ENCODE assay signal across 8 mouse cellular contexts in the genomic region with DNA sequence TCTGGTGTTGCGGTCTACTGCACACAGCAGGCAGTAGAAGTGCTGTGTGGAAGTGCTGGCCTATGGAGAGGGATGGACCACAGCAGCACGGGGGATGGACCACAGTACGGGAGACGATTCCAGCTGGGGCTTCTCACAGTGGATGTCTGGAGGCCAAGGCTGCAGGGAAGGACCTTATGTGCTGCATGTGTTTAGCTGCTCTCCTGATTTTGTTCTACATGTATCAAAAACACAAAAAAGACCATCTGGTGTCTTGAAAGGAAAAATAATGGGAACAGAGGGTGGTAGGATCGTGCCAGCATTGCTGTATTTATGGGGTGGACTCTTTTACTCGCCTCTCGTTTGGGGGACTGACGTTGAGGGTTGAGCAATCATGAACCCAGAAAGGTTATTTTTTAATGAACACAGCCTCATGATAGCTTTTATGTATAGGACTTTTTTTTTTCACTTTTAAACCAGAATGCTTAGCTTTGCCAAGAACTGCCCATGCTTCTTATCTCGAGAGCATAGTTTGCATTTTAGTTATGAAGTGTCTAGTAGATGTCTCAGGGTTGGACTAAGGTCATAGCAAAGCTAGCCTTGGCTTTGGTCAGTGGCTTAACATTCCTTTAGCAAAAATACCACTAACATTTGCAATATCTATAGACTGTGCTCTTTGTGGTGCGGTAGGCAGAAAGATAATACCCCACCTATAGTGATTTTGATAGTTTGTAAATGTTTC.
DNase-seq lines count a peak whose midpoint lies in the region; ATAC-seq lines count a peak whose summit lies in the region.
"Had no signal": no experiment of that assay in that cellular context is flagged by ENCODE, and none has a peak within 500 bp of the region (broad histone marks: within the 10 kb centered on the region; RNA-seq: fewer than 3 reads in every experiment).

No protein-coding gene starts in this region.

- no peaks in the 10 kb centered on the region for H3K27me3 ChIP-seq in heart, embryonic 14.5 days (ENCODE audit: control insufficient read depth, insufficient read depth, low read length)
- H3K27me3 ChIP-seq: limb, embryonic 12.5 days had no signal

- DNase-seq in kidney, postnatal 10 days: peak; percentile 74
- no peak for DNase-seq in kidney, adult 18-20 months
- DNase-seq in cerebellum, postnatal 10 days: peak; percentile 36 to 52
- DNase-seq in mesoderm, embryonic 11.5 days (ENCODE audit: low read depth, low spot score): peak; percentile 23
- DNase-seq in spleen, postnatal 36 days (ENCODE audit: low spot score in 2 of 2): no peak
- DNase-seq in gastrocnemius, adult 8-10 months (ENCODE audit: low spot score in 2 of 2): no peak

- peaks cover 20 to 44% of the 10 kb centered on the region in 2 experiments for H3K4me1 ChIP-seq in heart, embryonic 14.5 days (ENCODE audit: control insufficient read depth in 2 of 2, insufficient read depth in 2 of 2, low read length in 2 of 2)

- 59% methylated on average over 10 of the region's 10 CpGs for WGBS in heart, embryonic 14.5 days

- no peaks in the 10 kb centered on the region for H3K36me3 ChIP-seq in heart, embryonic 14.5 days (ENCODE audit: control insufficient read depth, insufficient read depth, low read length)
- H3K36me3 ChIP-seq: limb, embryonic 12.5 days had no signal

- no peak overlapping the region for H3K9ac ChIP-seq in heart, embryonic 14.5 days (ENCODE audit: low read length)
- H3K9ac ChIP-seq: limb, embryonic 12.5 days had no signal

- H3K4me2 ChIP-seq in heart, embryonic 14.5 days (ENCODE audit: low read length): no peak overlapping the region
- H3K4me2 ChIP-seq: limb, embryonic 12.5 days had no signal

- H3K9me3 ChIP-seq in heart, embryonic 14.5 days (ENCODE audit: control insufficient read depth, low read length): no peaks in the 10 kb centered on the region
- H3K9me3 ChIP-seq: limb, embryonic 12.5 days had no signal

- peak; percentile 76; the same call in 1 of the 2 replicates for ATAC-seq in heart, embryonic 14.5 days (ENCODE audit: insufficient number of reproducible peaks, insufficient read depth, low FRiP score, low read depth)

- H3K27ac ChIP-seq in heart, embryonic 14.5 days (replicated peaks in 1 of 2; ENCODE audit: control insufficient read depth in 1 of 2, insufficient read depth in 1 of 2, low read depth in 2 of 2, low read length in 2 of 2): peak overlapping the region; percentile 12 to 38
- H3K27ac ChIP-seq: limb, embryonic 12.5 days had no signal

- no peak overlapping the region for H3K4me3 ChIP-seq in heart, embryonic 14.5 days (ENCODE audit: control insufficient read depth in 1 of 2, insufficient read depth in 1 of 2, low read depth in 1 of 2, low read length in 2 of 2)
- H3K4me3 ChIP-seq: limb, embryonic 12.5 days had no signal

Comparison
In these comparisons a context has a peak if more than half of its experiments do, and no peak if none do; other contexts are left out.
1. DNase-seq: peak in kidney, postnatal 10 days (single experiment), cerebellum, postnatal 10 days (2 of 2) and mesoderm, embryonic 11.5 days (single experiment); none in kidney, adult 18-20 months (single experiment), spleen, postnatal 36 days (0 of 2) and gastrocnemius, adult 8-10 months (0 of 2).